Mouse (Mus musculus) kidney, postnatal 36 days (tissue): ENCODE data around the gene Prr13.

Experiments
- DNase-seq, 2 experiments: peaks; one replicate each; pipeline ENCODE4 v3.0.0; 2021 to 2022; ENCODE audit warnings: mixed read lengths in 2 of 2

The Prr13 gene

GRCm38 (mm10) chr15:102461430-102462075 is 2.7 kb downstream of the Prr13 start:
- no peak for DNase-seq

GRCm38 (mm10) chr15:102463666-102464065 is 4.8 kb downstream of the Prr13 start:
- DNase-seq = peak; percentile 40 to 43

- DNase-seq = no peak
Measured at GRCm38 (mm10) chr15:102468675-102469370, 10.0 kb downstream of the Prr13 start.

GRCm38 (mm10) chr15:102470183-102470604 is 11.4 kb downstream of the Prr13 start, which contains the start of gene Pcbp2:
Gene Pcbp2, plus strand, starts transcription at chr15:102470539.
- peak; percentile 96 for DNase-seq

- DNase-seq = peak; percentile 87 to 91
Measured at GRCm38 (mm10) chr15:102470605-102471294, 11.9 kb downstream of the Prr13 start.

- DNase-seq = no peak
Measured at GRCm38 (mm10) chr15:102471295-102471645, 12.4 kb downstream of the Prr13 start.

GRCm38 (mm10) chr15:102471727-102472126 is 12.9 kb downstream of the Prr13 start:
- DNase-seq = no peak

GRCm38 (mm10) chr15:102473246-102473645 is 14.4 kb downstream of the Prr13 start:
- no peak for DNase-seq

GRCm38 (mm10) chr15:102474520-102474919 is 15.7 kb downstream of the Prr13 start:
- no peak for DNase-seq

GRCm38 (mm10) chr15:102483136-102483535 is 24.3 kb downstream of the Prr13 start:
- DNase-seq = no peak

- DNase-seq = no peak
Measured at GRCm38 (mm10) chr15:102485853-102486252, 27.0 kb downstream of the Prr13 start.

- no peak for DNase-seq
Measured at GRCm38 (mm10) chr15:102487664-102488063, 28.8 kb downstream of the Prr13 start.

- no peak for DNase-seq
Measured at GRCm38 (mm10) chr15:102498322-102498721, 39.5 kb downstream of the Prr13 start.

GRCm38 (mm10) chr15:102499370-102499769 is 40.5 kb downstream of the Prr13 start:
- no peak for DNase-seq

- no peak for DNase-seq
Measured at GRCm38 (mm10) chr15:102499851-102500250, 41.0 kb downstream of the Prr13 start.

- no peak for DNase-seq
Measured at GRCm38 (mm10) chr15:102500479-102500878, 41.7 kb downstream of the Prr13 start.

GRCm38 (mm10) chr15:102501084-102501814 is 42.4 kb downstream of the Prr13 start:
- DNase-seq = no peak

- DNase-seq = peak; percentile 29 to 33
Measured at GRCm38 (mm10) chr15:102502254-102502840, 43.5 kb downstream of the Prr13 start.

- no peak for DNase-seq
Measured at GRCm38 (mm10) chr15:102503447-102503846, 44.6 kb downstream of the Prr13 start, which contains the start of gene Gm10337. Gene Gm10337, plus strand, starts transcription at chr15:102503722.

- DNase-seq = no peak
Measured at GRCm38 (mm10) chr15:102503924-102504782, 45.3 kb downstream of the Prr13 start.

- no peak for DNase-seq
Measured at GRCm38 (mm10) chr15:102505073-102505769, 46.4 kb downstream of the Prr13 start.
